Mouse (Mus musculus): Measurements from ENCODE around the gene Dut.

The Dut gene

DNA sequence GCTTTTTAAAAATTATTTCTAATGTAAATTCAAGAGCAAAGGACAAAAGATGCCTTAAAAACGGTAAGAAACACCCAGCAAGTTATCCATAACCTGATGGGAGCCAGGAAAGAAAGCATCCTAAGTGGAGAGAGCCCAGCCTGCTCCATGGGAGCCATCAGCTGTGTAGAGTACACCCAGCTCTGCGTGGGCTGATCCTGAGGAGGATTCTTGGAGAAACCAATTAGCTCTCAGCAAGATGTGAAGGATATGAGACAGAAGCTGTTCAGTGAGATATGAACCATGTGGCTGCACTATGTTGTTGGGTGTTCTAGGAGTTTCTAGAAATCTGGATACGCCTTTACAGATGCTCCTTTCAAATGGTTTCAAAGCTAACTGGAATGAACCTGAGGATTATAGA, 58.7 kb downstream of the Dut start:
- DNase-seq = no peak

Data from cerebellum, adult 9-10 months (tissue).